11 mouse cellular contexts compared by ENCODE assay signal in the genomic region with DNA sequence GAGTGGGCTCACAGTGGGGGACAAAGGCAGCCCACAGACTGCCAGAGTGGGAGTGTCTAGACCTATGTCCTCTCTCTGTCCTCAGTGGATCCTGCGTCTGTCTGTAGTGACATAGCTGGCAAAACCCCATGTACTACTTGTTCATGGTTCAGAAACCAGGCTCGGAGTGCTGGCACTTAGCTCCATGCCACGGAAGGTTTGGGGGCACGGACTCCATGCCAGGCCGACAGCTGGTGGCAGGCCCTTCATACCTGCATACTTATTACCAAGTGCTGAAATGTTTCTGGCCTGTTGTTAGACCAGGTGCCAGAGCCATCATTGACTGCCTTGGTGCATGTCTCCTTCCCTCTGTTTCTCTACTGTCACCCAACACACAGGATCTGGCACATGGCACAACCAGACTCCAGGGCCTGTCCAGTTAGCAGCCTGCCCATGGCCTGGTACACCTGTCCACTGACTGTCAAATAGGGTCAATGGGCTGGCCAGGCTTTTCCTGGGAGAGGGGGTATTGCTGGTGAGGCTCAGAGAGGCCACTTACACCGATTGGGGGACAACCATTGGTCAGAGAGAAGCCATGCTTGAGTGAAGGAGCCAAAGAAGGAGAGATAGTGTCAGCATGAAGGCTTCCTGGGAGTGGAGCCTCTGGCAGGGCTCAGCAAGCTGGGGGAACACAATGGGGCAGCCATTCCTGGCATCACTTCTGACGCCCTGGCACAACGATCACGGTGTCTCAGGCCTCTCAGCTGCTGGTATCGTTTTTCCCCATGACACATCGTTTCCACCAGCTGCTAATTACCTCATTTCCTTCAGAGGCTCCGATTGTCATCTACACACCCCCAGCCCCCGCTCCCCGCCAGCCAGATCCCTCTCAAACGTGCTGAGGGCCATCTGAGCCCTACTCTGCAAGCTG. TPM values are rescaled to one million over a fixed set of nuclear protein-coding genes. Genes with fewer than 3 reads are reported as not detected.
A peak's percentile ranks its signal among the peaks of the same experiment; 100 is the strongest.
DNase-seq lines count a peak whose midpoint lies in the region; ATAC-seq lines count a peak whose summit lies in the region.
"Had no signal": no experiment of that assay in that cellular context is flagged by ENCODE, and none has a peak within 500 bp of the region (broad histone marks: within the 10 kb centered on the region; RNA-seq: fewer than 3 reads in every experiment).

No protein-coding gene starts in this region.

- H3K27ac ChIP-seq in hindbrain, embryonic 10.5 days: 0 out of 2 replicates have a peak overlapping the region, but pooled peaks have one; percentile 37
- no peak overlapping the region for H3K27ac ChIP-seq in hindbrain, embryonic 16.5 days (ENCODE audit: low read depth, low read length)
- no peak overlapping the region for H3K27ac ChIP-seq in heart, embryonic 15.5 days
- H3K27ac ChIP-seq: kidney, embryonic 15.5 days; lung, embryonic 15.5 days had no signal

- H3K4me3 ChIP-seq in hindbrain, embryonic 10.5 days: no peak overlapping the region
- H3K4me3 ChIP-seq in hindbrain, embryonic 16.5 days (ENCODE audit: low read length): no peak overlapping the region
- no peak overlapping the region for H3K4me3 ChIP-seq in heart, embryonic 15.5 days
- H3K4me3 ChIP-seq: kidney, embryonic 15.5 days; lung, embryonic 15.5 days had no signal

- no peaks in the 10 kb centered on the region for H3K9me3 ChIP-seq in hindbrain, embryonic 10.5 days
- H3K9me3 ChIP-seq in hindbrain, embryonic 16.5 days (ENCODE audit: control insufficient read depth, low read length): no peaks in the 10 kb centered on the region
- no peaks in the 10 kb centered on the region for H3K9me3 ChIP-seq in heart, embryonic 15.5 days (replicated peaks)
- H3K9me3 ChIP-seq: kidney, embryonic 15.5 days; lung, embryonic 15.5 days had no signal

- WGBS in hindbrain, embryonic 10.5 days: 83% methylated on average over 15 of the region's 15 CpGs
- WGBS in hindbrain, embryonic 16.5 days: 48% methylated on average over 15 of the region's 15 CpGs
- 57% methylated on average over 15 of the region's 15 CpGs for WGBS in heart, embryonic 15.5 days

- peaks cover 30% of the 10 kb centered on the region for H3K4me1 ChIP-seq in hindbrain, embryonic 10.5 days (replicated peaks)
- H3K4me1 ChIP-seq in hindbrain, embryonic 16.5 days (ENCODE audit: control insufficient read depth, insufficient read depth, low read depth, low read length): no peaks in the 10 kb centered on the region
- H3K4me1 ChIP-seq in heart, embryonic 15.5 days (replicated peaks): peaks cover 15% of the 10 kb centered on the region
- H3K4me1 ChIP-seq: lung, embryonic 15.5 days had no signal

- no peaks in the 10 kb centered on the region for H3K36me3 ChIP-seq in hindbrain, embryonic 10.5 days
- no peaks in the 10 kb centered on the region for H3K36me3 ChIP-seq in hindbrain, embryonic 16.5 days (ENCODE audit: control insufficient read depth, insufficient read depth, low read length)
- peaks cover 69% of the 10 kb centered on the region for H3K36me3 ChIP-seq in heart, embryonic 15.5 days
- H3K36me3 ChIP-seq: kidney, embryonic 15.5 days; lung, embryonic 15.5 days had no signal

- DNase-seq in hindbrain, embryonic 10.5 days (ENCODE audit: low spot score): no peak
- DNase-seq in 3134 (ENCODE audit: extremely low read depth, insufficient read length, low spot score): peak; percentile 41
- DNase-seq in urinary bladder, postnatal 14 days (ENCODE audit: low spot score): no peak
- DNase-seq in natural killer cell, adult 2 months (ENCODE audit: low spot score in 2 of 2): no peak

- ATAC-seq in hindbrain, embryonic 16.5 days: no peak
- ATAC-seq in activated CD4-positive, CD25-positive, alpha-beta regulatory T cell, adult 4 months: peak; percentile 78
- 0 out of 2 replicates have a peak, but pooled peaks have one; percentile 8 for ATAC-seq in heart, embryonic 15.5 days (replicated peaks; ENCODE audit: insufficient number of reproducible peaks, insufficient read depth, low FRiP score, low read depth)
- ATAC-seq in megakaryocyte-erythroid progenitor cell, adult 5-6 weeks (replicated peaks; ENCODE audit: low FRiP score, low TSS enrichment, poor library complexity, severe bottlenecking): no peak
- ATAC-seq: Patski had no signal

- H3K4me2 ChIP-seq in hindbrain, embryonic 16.5 days (ENCODE audit: low read length): no peak overlapping the region
- no peak overlapping the region for H3K4me2 ChIP-seq in heart, embryonic 15.5 days
- H3K4me2 ChIP-seq: kidney, embryonic 15.5 days; lung, embryonic 15.5 days had no signal

- H3K9ac ChIP-seq in hindbrain, embryonic 16.5 days (ENCODE audit: low read depth, low read length): no peak overlapping the region
- H3K9ac ChIP-seq in heart, embryonic 15.5 days: no peak overlapping the region
- H3K9ac ChIP-seq: kidney, embryonic 15.5 days; lung, embryonic 15.5 days had no signal

- no peaks in the 10 kb centered on the region for H3K27me3 ChIP-seq in hindbrain, embryonic 10.5 days (ENCODE audit: insufficient read depth, poor library complexity, severe bottlenecking)
- H3K27me3 ChIP-seq in hindbrain, embryonic 16.5 days (replicated peaks; ENCODE audit: control insufficient read depth, insufficient read depth, low read length): no peaks in the 10 kb centered on the region
- no peaks in the 10 kb centered on the region for H3K27me3 ChIP-seq in heart, embryonic 15.5 days
- H3K27me3 ChIP-seq: kidney, embryonic 15.5 days; lung, embryonic 15.5 days; Patski had no signal

RNA-seq across cellular contexts. Expression of a gene that starts 43.2 kb away (rescaled TPM):
- 108 and 123 TPM in 2 replicates for polyA plus RNA-seq in hindbrain, embryonic 10.5 days (2016; fragmentation: Nextera tagmentation; extraction: Ambion mirVana)
- 61.4 and 71.7 TPM in 2 replicates for polyA plus RNA-seq in hindbrain, embryonic 16.5 days (2015; fragmentation: Nextera tagmentation; extraction: Ambion mirVana)
- polyA plus RNA-seq in activated CD4-positive, CD25-positive, alpha-beta regulatory T cell, adult 4 months (2017; shearing (Covaris generic)): 10 to 100 TPM; 38.2 to 44.5 TPM
- 37.4 and 45.4 TPM in 2 replicates for polyA plus RNA-seq in heart, embryonic 15.5 days (2015; fragmentation: Nextera tagmentation; extraction: Ambion mirVana)
- total RNA-seq in megakaryocyte-erythroid progenitor cell, adult 5-6 weeks (2014; fragmentation: Nextera tagmentation): 88.8 and 101 TPM in 2 replicates
- total RNA-seq in megakaryocyte-erythroid progenitor cell, adult 5-6 weeks (2017): 108 and 126 TPM in 2 replicates

RNA-seq across cellular contexts. Expression of a gene that starts 43.3 kb away (rescaled TPM):
- polyA plus RNA-seq in hindbrain, embryonic 10.5 days (2016; fragmentation: Nextera tagmentation; extraction: Ambion mirVana): 57.2 and 64.0 TPM in 2 replicates
- 19.2 and 26.2 TPM in 2 replicates for polyA plus RNA-seq in hindbrain, embryonic 16.5 days (2015; fragmentation: Nextera tagmentation; extraction: Ambion mirVana)
- polyA plus RNA-seq in activated CD4-positive, CD25-positive, alpha-beta regulatory T cell, adult 4 months (2017; shearing (Covaris generic)): 10 to 100 TPM; 26.4 to 26.6 TPM
- polyA plus RNA-seq in heart, embryonic 15.5 days (2015; fragmentation: Nextera tagmentation; extraction: Ambion mirVana): 24.2 and 29.4 TPM in 2 replicates
- total RNA-seq in megakaryocyte-erythroid progenitor cell, adult 5-6 weeks (2014; fragmentation: Nextera tagmentation): 27.6 and 33.4 TPM in 2 replicates
- total RNA-seq in megakaryocyte-erythroid progenitor cell, adult 5-6 weeks (2017): 39.8 and 41.0 TPM in 2 replicates

RNA-seq across cellular contexts. Expression of a gene that starts 56.4 kb away (rescaled TPM):
- polyA plus RNA-seq in hindbrain, embryonic 10.5 days (2016; fragmentation: Nextera tagmentation; extraction: Ambion mirVana): 2.9 and 3.4 TPM in 2 replicates
- 2.1 and 3.0 TPM in 2 replicates for polyA plus RNA-seq in hindbrain, embryonic 16.5 days (2015; fragmentation: Nextera tagmentation; extraction: Ambion mirVana)
- polyA plus RNA-seq in activated CD4-positive, CD25-positive, alpha-beta regulatory T cell, adult 4 months (2017; shearing (Covaris generic)): 1 to 10 TPM; 1.6 to 4.0 TPM
- polyA plus RNA-seq in heart, embryonic 15.5 days (2015; fragmentation: Nextera tagmentation; extraction: Ambion mirVana): 170 and 195 TPM in 2 replicates
- 0.39 and 0.40 TPM in 2 replicates for total RNA-seq in megakaryocyte-erythroid progenitor cell, adult 5-6 weeks (2014; fragmentation: Nextera tagmentation)
- total RNA-seq in megakaryocyte-erythroid progenitor cell, adult 5-6 weeks (2017): 1.3 TPM in 1 of 2 replicates, not detected in the other

Comparison
In these comparisons a context has a peak if more than half of its experiments do, and no peak if none do; other contexts are left out.
1. ATAC-seq: peak in activated CD4-positive, CD25-positive, alpha-beta regulatory T cell, adult 4 months (single experiment) and heart, embryonic 15.5 days (single experiment); none in hindbrain, embryonic 16.5 days (single experiment) and megakaryocyte-erythroid progenitor cell, adult 5-6 weeks (single experiment).
2. RNA of a gene that starts 56.4 kb away (polyA plus RNA-seq): 170 to 195 TPM in heart, embryonic 15.5 days; 1.6 to 4.0 TPM in activated CD4-positive, CD25-positive, alpha-beta regulatory T cell, adult 4 months, 2.9 to 3.4 TPM in hindbrain, embryonic 10.5 days and 2.1 to 3.0 TPM in hindbrain, embryonic 16.5 days; every median in the first group is over 10 times any median in the second.